Mouse (Mus musculus) hematopoietic stem cell, adult 5-6 weeks (primary cell): Measurements from ENCODE around the gene Hivep3. TPM values are rescaled to one million over a fixed set of nuclear protein-coding genes. Genes with fewer than 3 reads are reported as not detected.
A peak's percentile ranks its signal among the peaks of the same experiment; 100 is the strongest.

Experiments
- ATAC-seq, 2 experiments: fragments of 125-278 bp in 1 of 2; replicated peaks in 1 of 2; 2 replicates each; pipeline ENCODE4 v1.8.0; 2016 to 2017; ENCODE audit warnings: inconsistent platforms in 2 of 2, mild to moderate bottlenecking in 2 of 2, moderate number of reproducible peaks in 2 of 2, low read depth in 1 of 2, moderate TSS enrichment in 1 of 2; ENCODE audit not compliant: low FRiP score in 2 of 2, poor library complexity in 2 of 2, severe bottlenecking in 2 of 2, insufficient read depth in 1 of 2, low TSS enrichment in 1 of 2
- total RNA-seq: library from RNA; stranded (forward); fragments of 172-1452, 232-1000 nt; gene quantifications from 2 replicates; pipeline ENCODE4 v1.2.3, GENCODE M21; 2017

Hivep3 gene
- total RNA-seq, 1 experiment from 2014 or later: 16.2 TPM

DNA sequence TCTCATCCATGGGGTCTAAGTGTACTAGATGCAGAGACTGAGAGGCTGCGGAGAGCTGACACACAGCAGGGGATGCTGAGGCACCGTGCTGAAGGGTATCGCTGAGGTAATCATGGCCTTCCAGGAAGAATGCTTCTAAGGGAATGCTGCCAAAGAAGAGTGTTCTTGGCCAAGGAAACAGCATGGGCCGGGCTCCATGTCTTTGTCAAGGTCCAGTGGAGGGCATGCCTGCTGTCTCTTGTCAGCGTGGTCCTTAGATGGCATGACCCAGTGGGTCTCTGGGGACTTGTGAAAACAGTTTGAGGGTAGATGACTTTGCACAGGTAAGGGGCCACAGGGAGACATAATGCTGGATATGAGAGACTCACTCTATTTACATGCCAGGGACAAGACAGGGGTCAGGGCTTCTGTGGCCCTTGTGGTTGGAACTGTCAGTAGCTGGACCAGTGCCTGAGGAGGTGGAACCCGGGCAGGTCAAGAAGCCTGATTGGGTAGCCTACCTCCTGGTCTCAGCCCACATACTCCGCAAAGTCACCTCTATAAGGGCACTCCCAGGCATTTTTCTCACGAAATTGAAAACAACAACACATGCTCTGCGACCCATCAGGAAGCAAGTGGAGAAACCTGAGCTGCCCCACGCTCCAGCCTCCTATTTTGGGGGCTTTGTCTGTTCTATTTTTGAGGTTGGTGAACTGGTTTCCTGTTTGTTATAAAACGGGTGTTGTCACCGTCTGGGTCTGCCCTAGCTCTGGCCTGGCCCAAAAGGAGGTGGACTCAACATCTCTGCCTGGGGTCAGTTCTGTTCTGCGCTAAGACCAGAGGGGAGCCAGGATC is 177.7 kb downstream of the Hivep3 start:
- peak; percentile 40 to 43; a peak in 3 of 4 replicates for ATAC-seq

- ATAC-seq: no peak
These were observed 178.6 kb downstream of the Hivep3 start for GRCm38 (mm10) chr4:119912216-119912615.

DNA sequence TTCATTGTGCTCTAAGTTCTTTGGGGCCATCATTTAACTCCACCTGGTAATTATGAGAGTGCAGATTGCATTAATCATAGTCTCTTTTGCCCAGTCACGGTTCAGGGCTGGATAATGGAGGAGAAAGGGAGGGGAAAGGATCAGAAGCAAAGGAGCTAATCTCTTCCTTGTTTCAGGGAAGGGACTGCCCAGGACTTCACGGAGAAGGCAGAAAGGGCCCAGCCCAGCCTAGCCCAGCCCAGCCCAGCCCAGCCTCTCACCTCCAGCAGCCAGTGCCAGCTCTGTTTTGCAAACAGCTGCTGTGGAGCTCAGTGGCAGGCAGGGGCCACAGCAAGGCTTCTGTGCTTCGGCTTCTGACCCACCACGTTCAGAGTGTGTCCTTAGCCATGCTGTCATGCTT is 180.6 kb downstream of the Hivep3 start:
- ATAC-seq: no peak

- ATAC-seq: no peak
These were observed 181.5 kb downstream of the Hivep3 start for GRCm38 (mm10) chr4:119915069-119915468.

DNA sequence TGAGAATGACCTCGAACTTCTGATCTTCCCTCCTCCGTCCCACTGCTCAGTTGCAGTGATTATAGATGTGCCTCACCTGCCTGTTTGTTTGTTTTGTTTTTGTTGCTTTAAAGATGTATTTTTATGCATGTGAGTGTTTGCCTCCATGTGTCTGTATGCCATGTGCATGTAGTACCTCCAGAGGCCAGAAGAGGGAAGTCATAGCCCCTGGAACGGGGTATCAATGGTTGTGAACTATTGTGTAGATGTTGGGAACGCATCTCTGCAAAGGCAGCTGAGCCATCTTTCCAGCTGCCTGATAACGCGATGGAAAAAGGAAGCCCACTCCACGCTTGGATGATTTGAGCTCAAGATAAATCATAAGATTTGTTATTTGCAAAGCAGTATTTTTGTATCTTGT is 183.9 kb downstream of the Hivep3 start:
- ATAC-seq: no peak; a peak in 1 of 4 replicates

- ATAC-seq: no peak
These were observed 185.8 kb downstream of the Hivep3 start for GRCm38 (mm10) chr4:119919349-119919748.

- ATAC-seq: no peak
These were observed 187.6 kb downstream of the Hivep3 start for GRCm38 (mm10) chr4:119921022-119921717.

GRCm38 (mm10) chr4:119921723-119922266 is 188.2 kb downstream of the Hivep3 start:
- ATAC-seq: no peak

GRCm38 (mm10) chr4:119922945-119923344 is 189.4 kb downstream of the Hivep3 start:
- ATAC-seq: no peak

DNA sequence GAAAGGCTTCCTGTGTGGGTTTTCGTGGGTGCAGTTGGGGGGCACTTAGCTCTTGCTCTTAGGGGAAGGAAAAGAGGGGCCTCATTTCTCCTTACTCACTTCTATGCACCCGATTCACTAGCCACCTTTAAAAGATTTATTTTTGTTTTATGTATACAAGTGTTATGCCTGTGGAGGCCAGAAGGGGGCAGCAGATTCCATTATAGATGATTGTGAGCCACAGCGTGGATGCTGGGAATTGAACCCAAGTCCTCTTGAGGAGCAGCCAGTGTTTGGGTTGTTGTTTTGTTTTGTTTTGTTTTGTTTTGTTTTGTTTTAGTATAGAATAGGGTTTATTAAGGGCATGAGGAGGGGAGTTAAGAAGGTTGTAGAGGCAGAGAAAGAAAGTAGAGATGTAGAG is 189.8 kb downstream of the Hivep3 start:
- no peak for ATAC-seq

- no peak for ATAC-seq
These were observed 191.5 kb downstream of the Hivep3 start for GRCm38 (mm10) chr4:119925052-119925451.

DNA sequence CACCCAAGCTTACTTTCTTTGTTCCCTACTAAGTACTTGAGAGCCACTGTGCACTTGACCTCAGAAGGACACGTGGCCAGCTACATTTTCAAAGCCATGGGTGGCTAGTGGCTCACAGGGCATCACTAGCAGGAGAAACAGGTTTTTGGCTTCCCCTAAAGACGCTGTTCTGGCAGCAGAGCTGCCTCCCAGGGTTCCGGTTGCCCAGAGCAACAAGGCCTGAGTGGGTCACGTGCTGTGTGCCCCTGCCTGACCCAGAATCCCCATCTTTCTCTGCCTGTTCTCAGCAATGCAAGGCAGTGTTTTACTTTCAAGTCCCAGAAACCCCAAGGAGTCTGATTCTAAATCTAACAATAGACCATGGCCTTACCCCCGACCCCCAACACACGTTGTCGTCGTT is 198.3 kb downstream of the Hivep3 start:
- no peak for ATAC-seq

GRCm38 (mm10) chr4:119932549-119933257 is 199.1 kb downstream of the Hivep3 start:
- ATAC-seq: no peak

DNA sequence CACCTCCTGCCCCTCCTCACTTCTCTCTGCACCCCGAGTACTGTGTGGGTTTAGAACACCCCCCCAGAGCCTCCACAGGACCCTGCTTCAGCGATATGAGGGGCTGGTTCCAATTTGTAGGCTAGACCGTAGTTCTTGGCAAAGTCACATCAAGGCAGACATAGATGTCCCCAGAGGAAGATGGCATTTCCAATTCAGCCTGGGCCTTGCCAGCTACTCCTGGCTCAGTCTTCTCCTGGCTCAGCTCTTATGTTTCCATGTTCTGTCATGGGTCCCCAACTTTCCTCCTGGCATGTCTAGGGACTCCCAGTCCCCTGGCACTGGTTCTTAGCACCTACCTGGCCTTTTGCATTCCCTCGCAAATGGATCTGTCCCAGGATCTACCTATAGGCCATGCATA is 201.3 kb downstream of the Hivep3 start:
- ATAC-seq: no peak

- ATAC-seq: no peak
These were observed 204.3 kb downstream of the Hivep3 start for GRCm38 (mm10) chr4:119937876-119938275.

- no peak for ATAC-seq
These were observed 204.9 kb downstream of the Hivep3 start for GRCm38 (mm10) chr4:119938518-119938917.

DNA sequence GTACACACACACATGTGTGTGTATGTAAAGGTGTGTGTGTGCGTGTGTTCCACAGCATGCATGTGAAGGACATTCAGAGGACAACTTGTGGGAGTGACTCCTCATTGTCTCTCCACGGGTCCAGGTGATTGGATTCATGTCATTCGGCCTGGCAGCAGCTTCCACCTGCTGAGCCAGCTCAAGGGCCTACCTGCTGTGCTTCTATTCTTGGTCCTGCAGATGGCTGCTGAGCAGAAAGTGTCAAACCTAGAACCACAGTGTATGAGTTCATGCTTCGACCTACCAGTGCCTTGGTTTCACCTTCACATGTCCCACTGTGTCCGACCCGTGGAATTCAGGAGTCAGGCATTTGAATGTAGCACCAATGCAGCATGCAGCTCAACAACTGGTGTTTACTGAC is 206.2 kb downstream of the Hivep3 start:
- no peak for ATAC-seq
